Mouse (Mus musculus): ENCODE data around the gene Gm20695. TPM values are rescaled to one million over a fixed set of nuclear protein-coding genes. Genes with fewer than 3 reads are reported as not detected.
A peak's percentile ranks its signal among the peaks of the same experiment; 100 is the strongest.

Gene Gm20695
- polyA plus RNA-seq, 1 experiment from 2014 or later: 2.1 TPM

GRCm38 (mm10) chr16:3854437-3855182, 29.8 kb upstream of the Gm20695 start:
- ATAC-seq (ENCODE audit: insufficient number of reproducible peaks, insufficient read depth, low FRiP score, low TSS enrichment): no peak

DNA sequence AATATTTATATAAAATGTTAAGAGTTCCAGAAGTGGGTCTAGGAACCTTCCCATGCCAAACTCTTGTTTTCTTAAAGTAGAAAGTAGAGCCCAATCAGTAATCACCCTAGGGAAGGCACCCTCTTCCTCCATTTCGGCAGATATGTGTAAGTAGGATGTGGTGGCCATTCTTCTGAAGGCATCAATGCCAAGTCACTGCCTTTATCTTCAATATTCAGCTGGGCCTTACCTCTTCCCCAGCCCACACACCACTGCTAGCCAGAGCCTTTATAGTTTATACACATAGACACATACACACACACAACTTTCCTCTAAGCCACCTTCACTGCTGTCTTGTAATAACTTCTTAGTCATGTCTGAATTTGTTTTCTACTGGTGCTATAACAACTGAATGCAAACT, 28.7 kb upstream of the Gm20695 start:
- Histone ChIP-seq H3K4me3 (no peak overlapping the region), H3K36me3 (0 out of 2 replicates have a peak, but pooled peaks cover 4% of the 10 kb centered on the region), H3K9me3 (no peaks in the 10 kb centered on the region), H3K9ac (no peak overlapping the region), H3K4me2 (replicated peaks) (no peak overlapping the region), H3K27ac (no peak overlapping the region), H3K4me1 (no peaks in the 10 kb centered on the region), H3K27me3 (no peaks in the 10 kb centered on the region)
- WGBS: 79% methylated on average over 1 of the region's 1 CpGs
- ATAC-seq (ENCODE audit: insufficient number of reproducible peaks, insufficient read depth, low FRiP score, low TSS enrichment): no peak

More at GRCm38 (mm10) chr16:3854437-3855182, 29.8 kb upstream of the Gm20695 start:
- Histone ChIP-seq H3K36me3 (no peaks in the 10 kb centered on the region), H3K27me3 (no peaks in the 10 kb centered on the region), H3K4me3 (no peak overlapping the region), H3K4me1 (no peaks in the 10 kb centered on the region), H3K4me2 (replicated peaks) (no peak overlapping the region), H3K9me3 (no peaks in the 10 kb centered on the region), H3K9ac (no peak overlapping the region), H3K27ac (no peak overlapping the region)
- 63% methylated on average over 11 of the region's 11 CpGs for WGBS

GRCm38 (mm10) chr16:3859254-3859653, 25.2 kb upstream of the Gm20695 start:
- Histone ChIP-seq H3K9ac (no peak overlapping the region), H3K9me3 (no peaks in the 10 kb centered on the region), H3K27me3 (no peaks in the 10 kb centered on the region), H3K36me3 (peaks cover 16% of the 10 kb centered on the region), H3K4me2 (replicated peaks) (no peak overlapping the region), H3K4me1 (no peaks in the 10 kb centered on the region), H3K4me3 (no peak overlapping the region), H3K27ac (no peak overlapping the region)
- no peak for ATAC-seq (ENCODE audit: insufficient number of reproducible peaks, insufficient read depth, low FRiP score, low TSS enrichment)
- 90% methylated on average over 4 of the region's 4 CpGs for WGBS

DNA sequence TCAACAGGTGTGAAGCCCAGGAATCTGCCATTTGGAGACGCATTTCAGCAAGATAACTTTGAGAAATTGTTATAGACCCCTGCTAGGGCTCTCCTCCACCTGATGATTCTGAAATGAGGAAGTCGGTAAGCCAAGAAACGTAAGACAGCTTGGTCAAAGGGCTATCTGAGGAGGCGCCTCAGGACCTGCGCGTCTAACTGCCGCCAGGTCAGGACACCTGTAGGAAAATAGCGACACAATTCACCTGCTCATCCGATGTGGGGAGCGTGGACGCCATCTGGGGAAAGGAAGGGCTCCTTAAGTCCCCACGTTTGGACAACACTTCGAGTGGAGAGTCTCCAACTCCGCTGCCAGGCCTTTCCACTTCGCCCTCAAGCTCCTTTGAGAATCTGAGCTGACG, 12.6 kb upstream of the Gm20695 start:
- 2% methylated on average over 16 of the region's 16 CpGs for WGBS
- Histone ChIP-seq H3K27ac (no peak overlapping the region), H3K36me3 (peaks cover 13% of the 10 kb centered on the region; the same call in 1 of the 2 replicates), H3K4me2 (replicated peaks) (peak overlapping the region; percentile 78), H3K4me3 (peak overlapping the region; percentile 53), H3K27me3 (no peaks in the 10 kb centered on the region), H3K4me1 (0 out of 2 replicates have a peak, but pooled peaks cover 6% of the 10 kb centered on the region), H3K9me3 (no peaks in the 10 kb centered on the region), H3K9ac (peak overlapping the region; percentile 53)
- peak; percentile 8; the same call in 1 of the 2 replicates for ATAC-seq (ENCODE audit: insufficient number of reproducible peaks, insufficient read depth, low FRiP score, low TSS enrichment)

GRCm38 (mm10) chr16:3872216-3873047, 12.0 kb upstream of the Gm20695 start, which contains the start of gene Naa60:
TSS of gene Naa60 (plus strand) at chr16:3872375.
- 7% methylated on average over 47 of the region's 47 CpGs for WGBS
- H3K36me3 ChIP-seq: 0 out of 2 replicates have a peak, but pooled peaks cover 10% of the 10 kb centered on the region
- H3K4me1 ChIP-seq: 0 out of 2 replicates have a peak, but pooled peaks cover 6% of the 10 kb centered on the region
- H3K9ac ChIP-seq: peak within 1 kb of the TSS; percentile 53
- H3K4me2 ChIP-seq (replicated peaks): peak within 1 kb of the TSS; percentile 78
- ATAC-seq (ENCODE audit: insufficient number of reproducible peaks, insufficient read depth, low FRiP score, low TSS enrichment): peak; percentile 97
- H3K27me3 ChIP-seq: no peaks in the 10 kb centered on the region
- no peak within 1 kb of the TSS for H3K27ac ChIP-seq
- no peaks in the 10 kb centered on the region for H3K9me3 ChIP-seq
- H3K4me3 ChIP-seq: peak within 1 kb of the TSS; percentile 53

- WGBS: 94% methylated on average over 4 of the region's 4 CpGs
- no peaks in the 10 kb centered on the region for H3K27me3 ChIP-seq
- no peak overlapping the region for H3K4me3 ChIP-seq
- H3K27ac ChIP-seq: no peak overlapping the region
- H3K36me3 ChIP-seq: peaks cover 6% of the 10 kb centered on the region; the same call in 1 of the 2 replicates
- H3K9me3 ChIP-seq: no peaks in the 10 kb centered on the region
- H3K4me1 ChIP-seq: 0 out of 2 replicates have a peak, but pooled peaks cover 6% of the 10 kb centered on the region
- no peak for ATAC-seq (ENCODE audit: insufficient number of reproducible peaks, insufficient read depth, low FRiP score, low TSS enrichment)
- no peak overlapping the region for H3K9ac ChIP-seq
- H3K4me2 ChIP-seq (replicated peaks): no peak overlapping the region
Observed at GRCm38 (mm10) chr16:3876346-3876745, 8.1 kb upstream of the Gm20695 start.

GRCm38 (mm10) chr16:3885065-3885670, 720 bp downstream of the Gm20695 start:
- H3K27ac ChIP-seq: peak overlapping the region; percentile 90; the same call in 1 of the 2 replicates
- H3K4me2 ChIP-seq (replicated peaks): peak overlapping the region; percentile 62
- WGBS: 7% methylated on average over 10 of the region's 10 CpGs
- no peaks in the 10 kb centered on the region for H3K27me3 ChIP-seq
- H3K36me3 ChIP-seq: peaks cover 2% of the 10 kb centered on the region; the same call in 1 of the 2 replicates
- peak overlapping the region; percentile 87 for H3K4me3 ChIP-seq
- peak overlapping the region; percentile 82 for H3K9ac ChIP-seq
- no peaks in the 10 kb centered on the region for H3K9me3 ChIP-seq
- 0 out of 2 replicates have a peak, but pooled peaks have one; percentile 12 for ATAC-seq (ENCODE audit: insufficient number of reproducible peaks, insufficient read depth, low FRiP score, low TSS enrichment)
- H3K4me1 ChIP-seq: peaks cover 12% of the 10 kb centered on the region

GRCm38 (mm10) chr16:3891621-3892295, 7.3 kb downstream of the Gm20695 start:
- Histone ChIP-seq H3K4me1 (no peaks in the 10 kb centered on the region), H3K9ac (no peak overlapping the region), H3K36me3 (peaks cover 8% of the 10 kb centered on the region), H3K27me3 (no peaks in the 10 kb centered on the region), H3K27ac (no peak overlapping the region), H3K9me3 (no peaks in the 10 kb centered on the region), H3K4me3 (no peak overlapping the region), H3K4me2 (replicated peaks) (no peak overlapping the region)
- no peak for ATAC-seq (ENCODE audit: insufficient number of reproducible peaks, insufficient read depth, low FRiP score, low TSS enrichment)
- WGBS: 92% methylated on average over 14 of the region's 14 CpGs

DNA sequence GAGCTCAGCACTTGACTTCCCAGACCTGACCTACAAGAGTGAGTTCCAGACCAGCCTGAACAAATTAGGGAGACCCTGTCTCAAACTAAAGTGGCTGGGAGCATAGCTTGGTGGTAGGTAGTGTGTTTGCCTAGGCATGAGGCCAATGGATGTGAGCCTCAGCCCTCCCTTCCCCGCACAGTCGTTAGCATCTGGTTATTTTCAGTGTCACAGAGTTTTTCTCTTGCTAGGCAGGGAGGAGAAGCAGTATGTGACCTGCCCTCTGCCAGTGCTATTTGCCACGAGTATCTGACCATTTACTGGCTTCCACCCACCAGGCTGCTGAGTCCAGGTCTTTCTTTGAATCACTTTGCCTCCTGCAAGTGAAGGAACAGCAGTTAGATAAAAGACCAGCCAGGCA, 9.3 kb downstream of the Gm20695 start:
- no peak for ATAC-seq (ENCODE audit: insufficient number of reproducible peaks, insufficient read depth, low FRiP score, low TSS enrichment)
- Histone ChIP-seq H3K27me3 (no peaks in the 10 kb centered on the region), H3K4me1 (no peaks in the 10 kb centered on the region), H3K4me2 (replicated peaks) (no peak overlapping the region), H3K9me3 (no peaks in the 10 kb centered on the region), H3K4me3 (no peak overlapping the region), H3K27ac (no peak overlapping the region), H3K36me3 (peaks cover 25% of the 10 kb centered on the region), H3K9ac (no peak overlapping the region)
- 67% methylated on average over 3 of the region's 3 CpGs for WGBS

DNA sequence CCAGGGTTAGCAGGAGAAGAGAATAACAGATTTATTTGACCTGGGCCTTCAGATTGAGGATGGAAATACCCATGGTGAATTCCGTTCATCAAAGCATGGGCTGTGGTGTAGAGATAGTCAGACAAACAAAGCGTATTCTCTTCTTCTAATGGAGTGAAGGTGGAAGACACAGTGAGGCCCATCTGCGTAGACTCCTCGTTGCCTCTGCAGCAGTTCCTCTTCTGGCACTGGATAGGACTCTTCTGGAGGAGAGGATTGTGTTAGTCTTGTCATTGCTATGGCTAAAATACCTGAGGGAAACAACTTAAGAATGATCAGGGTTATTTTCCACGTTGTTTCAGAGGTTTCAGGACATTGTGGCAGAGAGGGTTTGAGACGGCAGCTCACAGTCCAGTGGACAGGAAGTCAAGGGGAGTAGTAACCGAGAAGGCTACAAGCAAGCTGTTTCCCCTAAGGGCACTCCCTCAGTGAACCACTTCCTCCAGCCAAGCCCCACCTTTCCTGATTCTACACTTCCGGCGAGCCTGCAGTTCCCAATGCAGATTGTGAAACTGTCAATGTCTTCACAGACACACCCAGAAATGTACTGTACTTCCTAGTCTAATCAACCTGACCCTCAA, 10.8 kb downstream of the Gm20695 start:
- no peak for ATAC-seq (ENCODE audit: insufficient number of reproducible peaks, insufficient read depth, low FRiP score, low TSS enrichment)
- Histone ChIP-seq H3K4me3 (no peak overlapping the region), H3K9ac (no peak overlapping the region), H3K36me3 (peaks cover 40% of the 10 kb centered on the region), H3K27me3 (no peaks in the 10 kb centered on the region), H3K4me1 (no peaks in the 10 kb centered on the region), H3K9me3 (no peaks in the 10 kb centered on the region), H3K27ac (no peak overlapping the region), H3K4me2 (replicated peaks) (no peak overlapping the region)
- whole genome bisulfite sequencing: 63% methylated on average over 9 of the region's 9 CpGs
